30 mouse cellular contexts compared by ENCODE assay signal in genomic region chr12:3947503-3947902, GRCm38 (mm10). TPM values are rescaled to one million over a fixed set of nuclear protein-coding genes. Genes with fewer than 3 reads are reported as not detected.
A peak's percentile ranks its signal among the peaks of the same experiment; 100 is the strongest.
DNase-seq lines count a peak whose midpoint lies in the region; ATAC-seq and TF ChIP-seq lines count a peak whose summit lies in the region.
"Had no signal": no experiment of that assay in that cellular context is flagged by ENCODE, and none has a peak within 500 bp of the region (broad histone marks: within the 10 kb centered on the region; RNA-seq: fewer than 3 reads in every experiment).

No protein-coding gene starts in this region.

- H3K4me1 ChIP-seq in cerebellum, adult 2 months (ENCODE audit: control insufficient read depth, insufficient read depth, low read length): peaks cover 13% of the 10 kb centered on the region
- H3K4me1 ChIP-seq in midbrain, postnatal 0 days (ENCODE audit: insufficient read depth, low read length): no peaks in the 10 kb centered on the region
- no peaks in the 10 kb centered on the region for H3K4me1 ChIP-seq in midbrain, embryonic 15.5 days
- H3K4me1 ChIP-seq: embryonic facial prominence, embryonic 12.5 days; forebrain, embryonic 15.5 days; heart, embryonic 10.5 days; heart, embryonic 15.5 days had no signal

- DNase-seq in cerebellum, adult 2 months: peak; percentile 45 to 56
- DNase-seq in cerebellum, adult 8-10 months: no peak
- DNase-seq in midbrain, postnatal 0 days (ENCODE audit: low spot score): peak; percentile 17
- peak; percentile 63 for DNase-seq in brain, adult 2 months (ENCODE audit: low read depth, low spot score)
- peak; percentile 42 to 53 for DNase-seq in cerebellum, postnatal 25 days
- no peak for DNase-seq in thymus, postnatal 14 days
- DNase-seq: adrenal gland, postnatal 25 days; gastrocnemius, postnatal 25 days; heart, adult 11 months; kidney, adult 2 months; kidney, postnatal 4 days; layer of hippocampus, postnatal 36 days; liver; lung, adult 2 months; lung, postnatal 10 days; right cerebral cortex, postnatal 25 days; thymus, adult 18-20 months; thymus, postnatal 36 days had no signal

- TF ChIP-seq CTCF in cerebellum, adult 2 months (IDR thresholded peaks at IDR 0.05; ENCODE audit: borderline replicate concordance, insufficient read depth, low read depth, low read length): no peak
- TF ChIP-seq CTCF in midbrain, postnatal 0 days (IDR thresholded peaks at IDR 0.05): no peak

- no peak overlapping the region for H3K4me2 ChIP-seq in midbrain, postnatal 0 days (ENCODE audit: low read depth, low read length, poor library complexity, severe bottlenecking)
- H3K4me2 ChIP-seq in midbrain, embryonic 15.5 days: no peak overlapping the region
- H3K4me2 ChIP-seq: embryonic facial prominence, embryonic 12.5 days; forebrain, embryonic 15.5 days; heart, embryonic 15.5 days; hindbrain, embryonic 15.5 days; intestine, embryonic 15.5 days; neural tube, embryonic 13.5 days had no signal

- H3K36me3 ChIP-seq in midbrain, postnatal 0 days (ENCODE audit: insufficient read depth, low read length): no peaks in the 10 kb centered on the region
- no peaks in the 10 kb centered on the region for H3K36me3 ChIP-seq in midbrain, embryonic 15.5 days (replicated peaks)
- H3K36me3 ChIP-seq: embryonic facial prominence, embryonic 12.5 days; forebrain, embryonic 15.5 days; heart, embryonic 10.5 days; heart, embryonic 15.5 days; hindbrain, embryonic 15.5 days; intestine, embryonic 15.5 days; neural tube, embryonic 13.5 days had no signal

- H3K9me3 ChIP-seq in midbrain, postnatal 0 days (ENCODE audit: low read length): no peaks in the 10 kb centered on the region
- H3K9me3 ChIP-seq in midbrain, embryonic 15.5 days: no peaks in the 10 kb centered on the region
- H3K9me3 ChIP-seq: embryonic facial prominence, embryonic 12.5 days; forebrain, embryonic 15.5 days; heart, embryonic 10.5 days; heart, embryonic 15.5 days; hindbrain, embryonic 15.5 days; intestine, embryonic 15.5 days; neural tube, embryonic 13.5 days had no signal

- WGBS in cerebellum, adult 2 months: 29% methylated on average over 6 of the region's 6 CpGs
- WGBS in midbrain, postnatal 0 days: 73% methylated on average over 6 of the region's 6 CpGs
- 58% methylated on average over 6 of the region's 6 CpGs for WGBS in midbrain, embryonic 15.5 days

- no peak overlapping the region for H3K4me3 ChIP-seq in cerebellum, adult 2 months (replicated peaks; ENCODE audit: insufficient read depth, low read depth, low read length)
- H3K4me3 ChIP-seq in midbrain, postnatal 0 days (ENCODE audit: low read depth, low read length): no peak overlapping the region
- H3K4me3 ChIP-seq in midbrain, embryonic 15.5 days: no peak overlapping the region
- H3K4me3 ChIP-seq: embryonic facial prominence, embryonic 12.5 days; forebrain, embryonic 15.5 days; heart, embryonic 10.5 days; heart, embryonic 15.5 days; hindbrain, embryonic 15.5 days; intestine, embryonic 15.5 days; neural tube, embryonic 13.5 days had no signal

- ATAC-seq in midbrain, postnatal 0 days (ENCODE audit: low FRiP score): no peak
- ATAC-seq in midbrain, embryonic 15.5 days (replicated peaks): no peak
- ATAC-seq: CD4-positive, CD25-positive, alpha-beta regulatory T cell, adult 4 months; forebrain, embryonic 15.5 days; intestine, embryonic 15.5 days had no signal

- TF ChIP-seq POLR2A in cerebellum, adult 2 months (IDR thresholded peaks at IDR 0.05; ENCODE audit: borderline replicate concordance, insufficient read depth, low read length): no peak

- no peaks in the 10 kb centered on the region for H3K27me3 ChIP-seq in cerebellum, adult 2 months (ENCODE audit: control insufficient read depth, insufficient read depth, low read length)
- no peaks in the 10 kb centered on the region for H3K27me3 ChIP-seq in midbrain, postnatal 0 days (ENCODE audit: insufficient read depth, low read length)
- no peaks in the 10 kb centered on the region for H3K27me3 ChIP-seq in midbrain, embryonic 15.5 days (replicated peaks)
- H3K27me3 ChIP-seq: embryonic facial prominence, embryonic 12.5 days; forebrain, embryonic 15.5 days; heart, embryonic 15.5 days; intestine, embryonic 15.5 days had no signal

- H3K9ac ChIP-seq in midbrain, postnatal 0 days (replicated peaks; ENCODE audit: low read length, poor library complexity, severe bottlenecking): no peak overlapping the region
- no peak overlapping the region for H3K9ac ChIP-seq in midbrain, embryonic 15.5 days
- H3K9ac ChIP-seq: embryonic facial prominence, embryonic 12.5 days; forebrain, embryonic 15.5 days; heart, embryonic 15.5 days; hindbrain, embryonic 15.5 days; intestine, embryonic 15.5 days; liver, embryonic 14.5 days; neural tube, embryonic 13.5 days had no signal

- H3K27ac ChIP-seq in cerebellum, adult 2 months (ENCODE audit: insufficient read depth, low read length): no peak overlapping the region
- no peak overlapping the region for H3K27ac ChIP-seq in midbrain, postnatal 0 days (ENCODE audit: low read depth, low read length)
- no peak overlapping the region for H3K27ac ChIP-seq in midbrain, embryonic 15.5 days
- H3K27ac ChIP-seq: embryonic facial prominence, embryonic 12.5 days; forebrain, embryonic 15.5 days; heart, embryonic 10.5 days; heart, embryonic 15.5 days; hindbrain, embryonic 15.5 days; intestine, embryonic 15.5 days; liver, embryonic 14.5 days; macrophage; neural tube, embryonic 13.5 days had no signal

RNA-seq across cellular contexts. Expression of gene Pomc, which starts 7.2 kb away (rescaled TPM):
- 3.0 and 4.1 TPM in 2 replicates for polyA plus RNA-seq in cerebellum, adult 2 months (2012; rRNA removed)
- 2.2 and 2.4 TPM in 2 replicates for total RNA-seq in midbrain, postnatal 0 days (2014; rRNA removed)
- polyA plus RNA-seq in midbrain, postnatal 0 days (2015; fragmentation: Nextera tagmentation; extraction: Ambion mirVana): 7.9 and 9.8 TPM in 2 replicates
- polyA plus RNA-seq in midbrain, embryonic 15.5 days (2015; fragmentation: Nextera tagmentation; extraction: Ambion mirVana): 5.0 and 9.1 TPM in 2 replicates
- total RNA-seq: gastrocnemius, adult 18-20 months had no signal

Comparison
In these comparisons a context has a peak if more than half of its experiments do, and no peak if none do; other contexts are left out.
1. DNase-seq: peak in cerebellum, adult 2 months (2 of 2), midbrain, postnatal 0 days (single experiment), brain, adult 2 months (single experiment) and cerebellum, postnatal 25 days (2 of 2); none in cerebellum, adult 8-10 months (single experiment) and thymus, postnatal 14 days (single experiment).